Mouse (Mus musculus) thymus, adult 18-20 months (tissue): Measurements from ENCODE around the gene Olfr987.
"Not testable (repeated sequence)": the region's sequence is repeated elsewhere in the genome, so short reads cannot be mapped to it uniquely, and the experiment has no call there.

ENCODE experiments used
- DNase-seq, 2 experiments: peaks; one replicate each; pipeline ENCODE4 v3.0.0; 2022; ENCODE audit warnings: mixed read lengths in 2 of 2

The Olfr987 gene

GRCm38 (mm10) chr2:85339215-85339614 is at the start of gene Olfr987:
Gene Olfr987, minus strand, starts transcription at chr2:85339315.
- DNase-seq, result not testable (repeated sequence)

- not testable (repeated sequence) for DNase-seq
Observed at GRCm38 (mm10) chr2:85363127-85363526, 24.0 kb upstream of the Olfr987 start, which contains the start of gene Olfr988. Gene Olfr988, minus strand, starts transcription at chr2:85363227.

GRCm38 (mm10) chr2:85339972-85340371 is 857 bp upstream of the Olfr987 start:
- no peak for DNase-seq

DNA sequence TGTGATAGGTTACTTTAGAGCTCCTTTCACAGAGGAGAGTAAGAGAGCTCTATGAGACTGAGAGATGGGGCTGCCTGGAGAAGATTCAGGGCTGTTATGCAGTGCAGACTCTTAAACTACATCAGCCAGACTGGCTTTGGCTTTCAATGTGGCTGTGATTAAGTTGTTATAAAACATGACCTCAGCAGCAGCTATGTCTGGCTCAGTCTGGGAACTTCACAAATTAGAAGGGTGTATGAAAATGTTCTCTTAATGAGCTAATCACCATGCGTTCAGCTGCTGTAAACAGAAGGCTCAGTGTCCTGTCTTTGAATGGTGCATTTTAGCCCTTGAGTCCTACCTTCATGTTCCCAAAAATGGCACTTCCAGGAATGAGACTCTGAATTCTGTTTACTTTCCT is 20.0 kb downstream of the Olfr987 start:
- no peak for DNase-seq

DNA sequence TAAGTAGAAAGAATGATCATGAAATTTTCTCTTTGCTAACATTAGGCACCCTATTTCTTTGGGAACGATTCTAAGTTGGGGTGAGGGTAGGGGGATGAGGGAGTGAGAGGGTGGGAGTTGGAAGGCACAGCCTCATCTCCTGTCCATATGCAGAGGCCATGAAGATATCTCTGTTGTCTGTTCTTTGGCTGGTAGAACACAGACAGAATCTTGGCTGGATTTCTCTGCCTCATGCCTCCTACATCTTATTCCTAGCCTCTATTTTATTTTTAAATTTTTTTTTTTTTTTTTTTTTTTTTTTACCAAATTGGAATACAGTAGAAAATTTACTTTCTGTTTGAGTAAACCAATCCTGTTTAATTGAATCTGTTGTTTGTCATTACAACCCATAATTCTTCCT is 53.7 kb downstream of the Olfr987 start:
- DNase-seq, result no peak

DNA sequence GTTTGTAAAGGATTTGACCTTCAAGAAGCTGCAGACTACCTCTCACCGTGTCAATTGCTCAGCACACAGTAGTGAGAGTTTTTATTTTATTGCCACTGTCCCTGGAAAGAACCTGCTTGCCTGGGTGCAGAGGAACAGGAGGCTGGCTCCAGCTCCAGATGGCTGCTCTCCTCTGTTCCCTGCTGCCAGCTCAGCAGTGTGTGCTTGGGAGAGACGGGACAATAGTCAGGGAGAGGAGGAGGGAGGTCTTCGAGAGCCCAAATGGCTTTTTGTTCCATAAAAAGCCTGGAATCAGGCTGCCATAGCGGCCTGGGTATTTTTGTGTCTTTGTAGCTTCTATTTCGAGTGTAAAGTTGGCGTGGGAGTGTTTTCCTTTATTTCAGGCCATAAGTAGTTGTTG is 54.5 kb downstream of the Olfr987 start:
- DNase-seq, result no peak

DNA sequence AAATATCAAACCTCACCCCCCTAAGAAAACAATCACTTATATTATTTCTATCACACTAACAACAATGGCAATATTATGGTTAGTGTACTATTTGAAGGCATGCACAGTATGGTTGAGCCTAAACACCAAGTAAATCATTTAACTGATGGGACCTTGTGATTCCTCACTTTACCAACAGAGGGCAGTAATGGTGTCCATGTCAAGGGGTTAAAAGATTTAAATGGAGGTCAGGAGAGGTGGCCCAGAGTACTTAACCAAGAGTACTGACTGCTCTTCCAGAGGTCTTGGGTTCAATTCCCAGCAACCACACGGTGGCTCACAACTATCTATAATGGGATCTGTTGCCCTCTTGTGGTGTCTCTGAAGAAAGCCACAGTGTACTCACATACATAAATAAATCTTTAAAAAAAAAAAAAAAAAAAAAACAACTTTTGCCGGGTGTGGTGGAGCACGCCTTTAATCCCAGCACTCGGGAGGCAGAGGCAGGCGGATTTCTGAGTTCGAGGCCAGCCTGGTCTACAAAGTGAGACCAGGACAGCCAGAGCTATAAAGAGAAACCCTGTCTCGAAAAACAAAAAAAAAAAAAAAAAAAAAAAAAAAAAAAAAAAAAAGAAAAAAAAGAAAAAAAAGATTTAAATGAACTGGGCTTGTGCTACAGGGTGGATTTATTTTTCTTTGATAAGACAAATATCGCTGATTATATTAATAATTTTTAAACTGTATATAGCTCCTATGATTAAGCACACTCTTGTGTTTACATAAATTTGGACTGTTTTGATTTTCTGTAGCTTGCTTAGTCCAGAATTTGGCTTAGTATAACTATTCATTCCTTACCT is 55.3 kb downstream of the Olfr987 start:
- no peak for DNase-seq

DNA sequence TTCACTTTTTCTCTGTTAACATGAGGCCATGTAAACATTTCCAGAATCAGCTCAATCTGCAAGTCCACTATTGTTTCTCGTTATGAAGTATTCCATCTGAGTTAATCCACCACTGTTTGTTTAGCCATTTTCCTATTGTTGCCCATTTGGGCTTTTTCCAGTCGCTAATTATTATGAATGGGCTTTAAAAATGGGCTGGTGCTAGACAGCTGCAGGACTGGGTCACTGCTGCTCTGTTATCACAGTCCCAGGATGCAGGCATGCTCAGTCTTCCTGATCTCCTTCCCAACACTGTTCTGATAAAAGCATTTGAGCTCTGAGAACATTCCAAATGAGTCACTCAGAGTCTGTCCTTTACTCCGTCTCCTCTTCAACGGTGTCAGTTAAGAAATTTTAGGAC is 58.1 kb downstream of the Olfr987 start:
- no peak for DNase-seq
